Mouse (Mus musculus) midbrain, embryonic 16.5 days (tissue): ENCODE results near the gene Xrcc1. TPM values are rescaled to one million over a fixed set of nuclear protein-coding genes. Genes with fewer than 3 reads are reported as not detected.

Experiments
- ATAC-seq: fragments of 200-750 bp; cut with Nextera tagmentation; 2 replicates; pipeline ENCODE4 v1.8.0; 2017; ENCODE audit warnings: moderate TSS enrichment
- H3K27ac ChIP-seq: fragments of 300-500 bp; sonication (generic); 2 replicates; pipeline ENCODE4 v1.5.1; 2014; ENCODE audit warnings: mild to moderate bottlenecking, low read length, mixed read lengths
- H3K27me3 ChIP-seq: fragments of 300-500 bp; sonication (generic); 2 replicates; pipeline ENCODE4 v1.6.1; 2014; ENCODE audit warnings: low read depth, low read length, mixed read lengths; ENCODE audit not compliant: control insufficient read depth, insufficient read depth
- H3K36me3 ChIP-seq: fragments of 300-500 bp; sonication (generic); 2 replicates; pipeline ENCODE4 v1.6.1; 2014; ENCODE audit warnings: mild to moderate bottlenecking, low read length, moderate library complexity, mixed read lengths; ENCODE audit not compliant: control insufficient read depth, insufficient read depth
- H3K4me1 ChIP-seq: fragments of 300-500 bp; sonication (generic); 2 replicates; pipeline ENCODE4 v1.6.1; 2014; ENCODE audit warnings: mild to moderate bottlenecking, low read length, mixed read lengths; ENCODE audit not compliant: control insufficient read depth, insufficient read depth
- H3K4me2 ChIP-seq: fragments of 300-500 bp; sonication (generic); 2 replicates; pipeline ENCODE4 v1.6.1; 2014; ENCODE audit warnings: mild to moderate bottlenecking, low read length, mixed read lengths
- H3K4me3 ChIP-seq: fragments of 300-500 bp; sonication (generic); 2 replicates; pipeline ENCODE4 v1.5.1; 2014; ENCODE audit warnings: low read depth, mild to moderate bottlenecking, low read length, moderate library complexity, mixed read lengths
- H3K9ac ChIP-seq: fragments of 300-500 bp; sonication (generic); 2 replicates; pipeline ENCODE4 v1.6.1; 2014; ENCODE audit warnings: low read depth, low read length, mixed read lengths
- H3K9me3 ChIP-seq: fragments of 300-500 bp; sonication (generic); replicated peaks from 2 replicates; pipeline ENCODE4 v1.6.1; 2014; ENCODE audit warnings: mild to moderate bottlenecking, low read length, mixed read lengths; ENCODE audit not compliant: control insufficient read depth, poor library complexity, severe bottlenecking
- whole genome bisulfite sequencing: fragments of 180-500 bp; shearing (Covaris S2); extraction: QIAGEN DNeasy Blood & Tissue Kit; methylation state at CpG from one replicate; pipeline ENCODE4 v1.1.7; 2014; 5-methylcytosine and 5-hydroxymethylcytosine counted together
- polyA plus RNA-seq: library from polyadenylated mRNA; unstranded; fragments of >200 nt; fragmentation: Nextera tagmentation; extraction: Ambion mirVana; gene quantifications from 2 replicates; pipeline ENCODE4 v1.2.1, GENCODE M21; 2015

Xrcc1 gene
- polyA plus RNA-seq, 1 experiment from 2014 or later: 66.1 TPM

- peaks cover 11% of the 10 kb centered on the region for H3K27me3 ChIP-seq
- no peaks in the 10 kb centered on the region for H3K36me3 ChIP-seq
- peak overlapping the region; percentile 61 for H3K4me3 ChIP-seq
- peak overlapping the region; percentile 83 for H3K9ac ChIP-seq
- H3K4me1 ChIP-seq: peaks cover 10% of the 10 kb centered on the region
- 0 out of 2 replicates have a peak, but pooled peaks cover 3% of the 10 kb centered on the region for H3K9me3 ChIP-seq
- peak overlapping the region; percentile 61 for H3K4me2 ChIP-seq
- peak; percentile 68 for ATAC-seq
- WGBS: 11% methylated on average over 8 of the region's 8 CpGs
- peak overlapping the region; percentile 78; the same call in 1 of the 2 replicates for H3K27ac ChIP-seq
These were observed 40.7 kb downstream of the Xrcc1 start for GRCm38 (mm10) chr7:24586828-24587227.

- 5% methylated on average over 30 of the region's 30 CpGs for WGBS
- no peaks in the 10 kb centered on the region for H3K36me3 ChIP-seq
These were observed 41.4 kb downstream of the Xrcc1 start, which contains the start of the genes Ethe1 and Zfp575 for GRCm38 (mm10) chr7:24587330-24588105. Gene Ethe1 (plus strand): TSS chr7:24587543. Gene Zfp575 (minus strand): TSS chr7:24587641.

GRCm38 (mm10) chr7:24588336-24588735 is 42.2 kb downstream of the Xrcc1 start:
- H3K4me1 ChIP-seq: peaks cover 17% of the 10 kb centered on the region
- 89% methylated on average over 13 of the region's 13 CpGs for WGBS
- ATAC-seq: no peak

More at GRCm38 (mm10) chr7:24587330-24588105, 41.4 kb downstream of the Xrcc1 start, which contains the start of the genes Ethe1 and Zfp575:
- Histone ChIP-seq H3K27me3 (peaks cover 11% of the 10 kb centered on the region), H3K4me1 (peaks cover 10% of the 10 kb centered on the region), H3K9ac (peak within 1 kb of the TSS; percentile 83), H3K4me2 (peak within 1 kb of the TSS; percentile 61), H3K9me3 (0 out of 2 replicates have a peak, but pooled peaks cover 3% of the 10 kb centered on the region), H3K27ac (peak within 1 kb of the TSS; percentile 78), H3K4me3 (peak within 1 kb of the TSS; percentile 61)
- peak; percentile 78 for ATAC-seq

DNA sequence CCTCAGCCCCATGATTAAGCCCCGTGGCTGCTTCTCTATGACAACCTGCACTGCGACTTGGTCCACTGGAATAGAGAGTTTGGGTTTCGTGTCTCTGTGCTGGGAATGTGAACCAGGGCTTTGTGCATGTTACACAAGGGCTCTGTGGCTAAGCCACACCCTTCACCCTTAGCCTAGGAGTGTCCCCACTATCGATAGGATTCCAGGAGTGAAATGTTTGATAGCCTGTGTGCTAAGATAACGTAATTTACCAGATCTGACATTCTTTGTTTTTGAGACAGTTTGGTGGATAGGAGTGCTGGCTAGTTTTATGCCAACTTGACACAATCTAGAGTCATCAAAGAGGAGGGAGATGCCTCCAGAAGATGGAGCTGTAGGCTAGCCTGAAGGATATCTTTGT is 45.6 kb downstream of the Xrcc1 start:
- H3K9ac ChIP-seq: no peak overlapping the region
- H3K9me3 ChIP-seq: no peaks in the 10 kb centered on the region
- H3K4me3 ChIP-seq: no peak overlapping the region
- WGBS: 74% methylated on average over 5 of the region's 5 CpGs
- H3K27ac ChIP-seq: no peak overlapping the region
- H3K4me1 ChIP-seq: peaks cover 24% of the 10 kb centered on the region
- no peaks in the 10 kb centered on the region for H3K36me3 ChIP-seq
- no peak overlapping the region for H3K4me2 ChIP-seq
- ATAC-seq: no peak
- H3K27me3 ChIP-seq: peaks cover 5% of the 10 kb centered on the region; the same call in 1 of the 2 replicates

More at GRCm38 (mm10) chr7:24588336-24588735, 42.2 kb downstream of the Xrcc1 start:
- H3K27me3 ChIP-seq: peaks cover 11% of the 10 kb centered on the region
- no peak overlapping the region for H3K27ac ChIP-seq
- H3K9ac ChIP-seq: no peak overlapping the region
- H3K9me3 ChIP-seq: 0 out of 2 replicates have a peak, but pooled peaks cover 3% of the 10 kb centered on the region
- H3K4me2 ChIP-seq: no peak overlapping the region
- no peaks in the 10 kb centered on the region for H3K36me3 ChIP-seq
- no peak overlapping the region for H3K4me3 ChIP-seq

GRCm38 (mm10) chr7:24592163-24592562 is 46.1 kb downstream of the Xrcc1 start:
- Histone ChIP-seq H3K4me3 (no peak overlapping the region), H3K27me3 (peaks cover 5% of the 10 kb centered on the region; the same call in 1 of the 2 replicates), H3K4me1 (peaks cover 22% of the 10 kb centered on the region), H3K9ac (no peak overlapping the region), H3K36me3 (no peaks in the 10 kb centered on the region), H3K27ac (peak overlapping the region; percentile 54; the same call in 1 of the 2 replicates), H3K9me3 (no peaks in the 10 kb centered on the region), H3K4me2 (0 out of 2 replicates have a peak overlapping the region, but pooled peaks have one; percentile 13)
- no peak for ATAC-seq
- 57% methylated on average over 4 of the region's 4 CpGs for WGBS

- no peak for ATAC-seq
- 74% methylated on average over 6 of the region's 6 CpGs for WGBS
- no peak overlapping the region for H3K4me3 ChIP-seq
These were observed 46.7 kb downstream of the Xrcc1 start for GRCm38 (mm10) chr7:24592781-24593180.

GRCm38 (mm10) chr7:24593621-24594308 is 47.7 kb downstream of the Xrcc1 start:
- H3K4me3 ChIP-seq: peak overlapping the region; percentile 72
- peaks cover 5% of the 10 kb centered on the region; the same call in 1 of the 2 replicates for H3K27me3 ChIP-seq
- peak; percentile 86 for ATAC-seq
- H3K4me1 ChIP-seq: peaks cover 19% of the 10 kb centered on the region
- H3K9ac ChIP-seq: peak overlapping the region; percentile 86
- peak overlapping the region; percentile 78 for H3K4me2 ChIP-seq
- no peak overlapping the region for H3K27ac ChIP-seq
- WGBS: 2% methylated on average over 38 of the region's 39 CpGs
- no peaks in the 10 kb centered on the region for H3K9me3 ChIP-seq
- no peaks in the 10 kb centered on the region for H3K36me3 ChIP-seq

More at GRCm38 (mm10) chr7:24592781-24593180, 46.7 kb downstream of the Xrcc1 start:
- no peaks in the 10 kb centered on the region for H3K36me3 ChIP-seq
- peaks cover 5% of the 10 kb centered on the region; the same call in 1 of the 2 replicates for H3K27me3 ChIP-seq
- no peak overlapping the region for H3K9ac ChIP-seq
- H3K27ac ChIP-seq: peak overlapping the region; percentile 54; the same call in 1 of the 2 replicates
- peaks cover 20% of the 10 kb centered on the region for H3K4me1 ChIP-seq
- no peaks in the 10 kb centered on the region for H3K9me3 ChIP-seq
- peak overlapping the region; percentile 11 for H3K4me2 ChIP-seq

DNA sequence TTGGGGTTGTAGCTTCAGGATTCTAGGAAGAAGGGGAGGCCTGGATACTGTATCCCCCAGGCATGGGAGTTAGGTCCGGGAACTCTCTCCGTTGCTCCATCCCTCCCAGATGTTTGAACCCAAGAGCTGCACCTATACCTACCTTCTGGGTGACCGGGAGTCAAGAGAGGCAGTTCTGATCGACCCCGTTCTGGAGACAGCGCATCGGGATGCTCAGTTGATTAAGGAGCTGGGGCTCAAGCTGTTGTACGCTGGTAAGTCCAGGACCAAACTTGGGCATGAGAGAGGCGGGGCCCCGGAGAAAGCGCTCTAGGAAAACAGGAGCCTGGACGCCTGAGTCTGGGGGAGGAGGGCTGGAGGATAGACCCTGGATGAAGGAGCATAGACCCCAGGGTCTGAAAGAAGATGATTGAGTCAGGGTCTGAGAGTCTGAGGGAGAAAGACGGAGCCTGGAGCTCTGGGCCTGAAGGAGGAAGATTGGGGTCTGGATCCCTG is 48.3 kb downstream of the Xrcc1 start:
- H3K4me2 ChIP-seq: peak overlapping the region; percentile 78
- H3K4me1 ChIP-seq: peaks cover 19% of the 10 kb centered on the region
- H3K27me3 ChIP-seq: peaks cover 5% of the 10 kb centered on the region; the same call in 1 of the 2 replicates
- no peak overlapping the region for H3K27ac ChIP-seq
- peak overlapping the region; percentile 72 for H3K4me3 ChIP-seq
- H3K36me3 ChIP-seq: no peaks in the 10 kb centered on the region
- peak; percentile 14; the same call in 1 of the 2 replicates for ATAC-seq
- H3K9me3 ChIP-seq: no peaks in the 10 kb centered on the region
- peak overlapping the region; percentile 86 for H3K9ac ChIP-seq
- 4% methylated on average over 13 of the region's 13 CpGs for WGBS
